Mouse (Mus musculus) embryo, embryonic 10.5 days (tissue): Measurements from ENCODE around the gene Stard3.

Experiments
- DNase-seq: peaks from one replicate; pipeline ENCODE4 v3.0.0-alpha.2; 2015; ENCODE audit warnings: low spot score

Stard3 gene

GRCm38 (mm10) chr11:98358161-98359083, at the start of gene Stard3:
TSS of gene Stard3 (plus strand) at chr11:98358368.
- peak; percentile 95 for DNase-seq

- DNase-seq, result peak; percentile 86
These were observed 44.3 kb upstream of the Stard3 start for GRCm38 (mm10) chr11:98313790-98314323.

- no peak for DNase-seq
These were observed 40.7 kb upstream of the Stard3 start for GRCm38 (mm10) chr11:98317479-98317878.

- DNase-seq, result no peak
These were observed 39.6 kb upstream of the Stard3 start for GRCm38 (mm10) chr11:98318421-98319116.

- DNase-seq, result no peak
These were observed 39.0 kb upstream of the Stard3 start for GRCm38 (mm10) chr11:98319120-98319519.

- no peak for DNase-seq
These were observed 38.6 kb upstream of the Stard3 start for GRCm38 (mm10) chr11:98319544-98319943.

GRCm38 (mm10) chr11:98319944-98320343, 38.2 kb upstream of the Stard3 start:
- no peak for DNase-seq

GRCm38 (mm10) chr11:98320381-98320780, 37.8 kb upstream of the Stard3 start:
- DNase-seq, result no peak

- DNase-seq, result no peak
These were observed 37.1 kb upstream of the Stard3 start for GRCm38 (mm10) chr11:98320806-98321676.

GRCm38 (mm10) chr11:98321677-98322003, 36.5 kb upstream of the Stard3 start:
- DNase-seq, result no peak

GRCm38 (mm10) chr11:98322159-98322558, 36.0 kb upstream of the Stard3 start:
- DNase-seq, result no peak

GRCm38 (mm10) chr11:98323136-98323866, 34.9 kb upstream of the Stard3 start:
- no peak for DNase-seq

GRCm38 (mm10) chr11:98323933-98324332, 34.2 kb upstream of the Stard3 start:
- DNase-seq, result peak; percentile 77

- no peak for DNase-seq
These were observed 32.9 kb upstream of the Stard3 start for GRCm38 (mm10) chr11:98325191-98325820.

- DNase-seq, result no peak
These were observed 32.3 kb upstream of the Stard3 start for GRCm38 (mm10) chr11:98325821-98326218.

GRCm38 (mm10) chr11:98326741-98327135, 31.4 kb upstream of the Stard3 start:
- DNase-seq, result no peak

GRCm38 (mm10) chr11:98327136-98328030, 30.8 kb upstream of the Stard3 start:
- DNase-seq, result peak; percentile 57

GRCm38 (mm10) chr11:98328031-98328370, 30.2 kb upstream of the Stard3 start:
- no peak for DNase-seq

- DNase-seq, result no peak
These were observed 29.6 kb upstream of the Stard3 start for GRCm38 (mm10) chr11:98328371-98329069.
